Mouse (Mus musculus) left cerebral cortex, postnatal 25 days (tissue): ENCODE measurements around the gene Myef2. TPM values are rescaled to one million over a fixed set of nuclear protein-coding genes. Genes with fewer than 3 reads are reported as not detected.
A peak's percentile ranks its signal among the peaks of the same experiment; 100 is the strongest.
"Not testable (repeated sequence)": the region's sequence is repeated elsewhere in the genome, so short reads cannot be mapped to it uniquely, and the experiment has no call there.

Experiments
- DNase-seq, 2 experiments: peaks; one replicate each; pipeline ENCODE4 v3.0.0; 2022; ENCODE audit warnings: low spot score in 2 of 2, mixed read lengths in 1 of 2
- intact Hi-C: fragments of 180-260 bp; cut with DNase I; formaldehyde crosslinking; loops from one replicate; pipeline ENCODE4 v1.15.1; 2025
- total RNA-seq, 2 experiments: library from RNA; stranded (reverse); gene quantifications; 2 replicates each; pipeline ENCODE4 v1.2.3; 2021

Myef2 gene
- 10 to 100 TPM; 89.4 to 90.8 TPM for total RNA-seq

- intact Hi-C loops: no loop called here
- peak; percentile 76 to 82 for DNase-seq
Observed at GRCm38 (mm10) chr2:125123477-125123852, at the start of gene Myef2. TSS of gene Myef2 (minus strand) at chr2:125123661.

- peak in 1 of 2 experiments; percentile 4 for DNase-seq
- intact Hi-C loops: no loop called here
Observed at GRCm38 (mm10) chr2:125162012-125162470, 38.6 kb upstream of the Myef2 start.

- intact Hi-C loops: no loop called here
- DNase-seq: no peak
Observed at GRCm38 (mm10) chr2:125155504-125155903, 32.0 kb upstream of the Myef2 start.

- no peak for DNase-seq
- intact Hi-C loops: no loop called here
Observed at GRCm38 (mm10) chr2:125154294-125154693, 30.8 kb upstream of the Myef2 start.

DNA sequence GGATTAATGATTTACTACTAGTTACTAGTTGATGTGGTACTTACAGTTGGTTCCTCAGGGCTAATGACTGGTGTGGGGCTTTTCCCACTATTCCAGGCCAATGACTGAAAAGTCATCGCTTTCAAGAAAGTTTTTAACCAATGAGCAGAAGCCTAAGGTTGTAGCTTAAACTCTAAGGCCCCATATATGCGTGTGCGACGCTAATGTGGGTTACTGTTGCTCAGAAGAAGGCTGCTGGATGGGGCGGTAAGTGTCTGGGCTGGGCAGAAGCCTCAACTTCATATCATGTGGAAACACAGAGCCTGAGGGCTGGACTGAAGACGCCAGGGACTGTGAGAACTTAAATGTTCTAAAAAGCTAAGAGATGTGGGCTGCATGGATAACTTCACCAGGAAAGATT lies 28.9 kb upstream of the Myef2 start, which contains the start of gene Slc12a1:
Gene Slc12a1 (plus strand): TSS at position 118 of the 400 bp plus-strand sequence.
- intact Hi-C loops: no loop called here
- no peak for DNase-seq

GRCm38 (mm10) chr2:125142336-125142735 lies 18.9 kb upstream of the Myef2 start:
- no peak for DNase-seq
- intact Hi-C loops: no loop called here

GRCm38 (mm10) chr2:125136846-125137245 lies 13.4 kb upstream of the Myef2 start:
- DNase-seq: no peak
- intact Hi-C loops: no loop called here

DNA sequence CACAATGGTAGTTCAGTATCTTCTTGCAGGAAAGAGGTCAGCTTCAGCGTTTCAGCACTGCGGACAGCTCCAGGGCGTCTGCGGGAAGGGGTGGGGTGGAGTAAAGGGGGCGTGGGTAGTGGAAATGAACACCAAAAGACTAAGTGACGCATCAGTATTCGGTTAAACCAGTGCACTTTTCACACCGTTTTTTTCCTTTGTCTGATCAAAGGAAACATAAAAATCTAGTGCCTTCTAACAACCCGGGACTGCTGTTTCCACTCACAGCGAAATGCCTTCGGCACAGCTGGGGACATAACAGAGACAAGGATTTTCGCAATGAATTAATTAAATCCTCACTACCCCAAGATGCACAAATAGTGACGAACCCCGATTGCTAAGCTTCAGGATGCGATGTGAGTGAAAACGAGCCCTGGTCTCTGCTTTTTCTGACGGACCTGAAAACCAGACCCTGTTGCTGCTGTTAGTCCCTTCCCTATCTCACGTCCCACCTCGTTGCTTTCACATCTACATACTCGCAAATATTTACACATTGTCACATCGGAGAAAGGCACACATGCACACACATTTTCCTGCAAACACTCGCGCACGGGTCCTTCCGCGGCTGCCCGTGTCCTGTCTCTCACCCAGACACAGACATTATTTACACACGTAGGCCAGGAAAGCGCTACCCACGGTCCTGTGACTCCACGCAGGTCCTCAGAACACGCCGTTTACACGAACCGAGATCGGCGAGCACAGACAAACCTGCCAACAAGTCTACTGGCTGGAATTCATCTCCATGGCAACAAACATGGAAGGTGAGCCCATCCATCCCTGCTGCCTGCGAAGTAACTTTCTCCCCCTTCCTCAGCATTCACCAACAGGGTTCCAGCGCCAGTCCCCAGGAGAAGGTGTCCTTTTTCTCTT lies 12.7 kb upstream of the Myef2 start, which contains the start of gene Ctxn2:
Gene Ctxn2 (plus strand): TSS at position 790 of the 909 bp plus-strand sequence.
- peak; percentile 60 to 62 for DNase-seq
- intact Hi-C loops: no loop called here

- intact Hi-C loops: no loop called here
Observed at GRCm38 (mm10) chr2:125134113-125134512, 10.7 kb upstream of the Myef2 start.

DNA sequence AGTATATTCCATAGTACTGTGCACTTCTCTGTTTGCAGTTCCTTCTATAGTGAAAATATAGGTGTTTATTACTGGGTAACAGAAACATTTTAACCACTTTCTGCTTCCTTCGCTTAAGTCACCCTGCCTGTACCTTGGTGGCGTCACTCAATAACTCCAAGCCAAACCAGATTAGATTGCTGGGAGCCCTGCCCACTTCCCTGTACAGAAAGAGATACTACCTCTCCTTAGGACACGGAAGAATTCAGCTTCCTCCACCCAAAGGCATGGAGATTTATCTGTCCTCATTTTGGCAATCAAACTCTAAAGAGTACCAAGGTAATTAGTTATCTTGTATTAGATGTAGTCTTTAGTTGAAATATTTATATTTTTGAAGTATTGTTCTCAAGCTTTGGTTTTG lies 3.3 kb upstream of the Myef2 start:
- DNase-seq: no peak
- intact Hi-C loops: no loop called here

More at GRCm38 (mm10) chr2:125134113-125134512, 10.7 kb upstream of the Myef2 start:
- DNase-seq: no peak

DNA sequence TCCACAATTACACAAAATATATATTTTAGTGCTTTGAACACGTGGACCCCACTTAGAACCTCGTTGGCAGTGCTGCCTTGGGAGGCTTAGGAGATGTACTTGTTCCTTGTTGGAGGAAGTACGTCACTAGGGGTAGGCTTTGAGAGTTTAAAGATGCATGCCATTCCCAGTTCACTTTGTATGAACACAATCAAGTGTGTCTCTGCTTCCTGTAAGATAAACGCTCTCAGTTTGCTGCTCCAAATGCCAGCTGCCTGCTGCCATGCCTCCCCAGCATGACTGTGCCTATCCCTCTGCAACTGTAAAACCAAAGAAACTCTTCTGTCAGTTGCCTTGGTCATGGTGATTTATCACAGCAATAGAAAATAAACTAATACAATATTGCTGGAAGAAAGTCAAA lies 2.4 kb upstream of the Myef2 start:
- DNase-seq: no peak
- intact Hi-C loops: no loop called here

GRCm38 (mm10) chr2:125122624-125123476 lies 611 bp downstream of the Myef2 start:
- intact Hi-C loops: no loop called here

DNA sequence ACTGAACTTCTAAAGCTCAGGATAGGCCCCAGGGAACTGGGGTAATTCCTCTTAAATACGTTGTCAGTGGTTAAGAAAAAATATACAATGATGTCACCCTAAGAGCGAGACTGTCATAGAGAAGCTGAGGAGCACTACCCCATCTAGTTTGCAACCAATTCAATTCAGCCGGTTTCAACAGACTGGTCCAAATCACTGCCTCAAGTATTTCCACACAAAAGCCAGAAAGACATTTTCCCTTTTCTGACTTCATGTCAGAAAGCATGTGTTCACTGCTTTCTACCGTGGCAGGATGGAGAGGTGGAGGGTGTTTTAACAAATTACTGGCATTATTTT lies 1.2 kb downstream of the Myef2 start:
- intact Hi-C loops: no loop called here
- DNase-seq: no peak

More at GRCm38 (mm10) chr2:125122624-125123476, 611 bp downstream of the Myef2 start:
- peak; percentile 58 to 64 for DNase-seq

DNA sequence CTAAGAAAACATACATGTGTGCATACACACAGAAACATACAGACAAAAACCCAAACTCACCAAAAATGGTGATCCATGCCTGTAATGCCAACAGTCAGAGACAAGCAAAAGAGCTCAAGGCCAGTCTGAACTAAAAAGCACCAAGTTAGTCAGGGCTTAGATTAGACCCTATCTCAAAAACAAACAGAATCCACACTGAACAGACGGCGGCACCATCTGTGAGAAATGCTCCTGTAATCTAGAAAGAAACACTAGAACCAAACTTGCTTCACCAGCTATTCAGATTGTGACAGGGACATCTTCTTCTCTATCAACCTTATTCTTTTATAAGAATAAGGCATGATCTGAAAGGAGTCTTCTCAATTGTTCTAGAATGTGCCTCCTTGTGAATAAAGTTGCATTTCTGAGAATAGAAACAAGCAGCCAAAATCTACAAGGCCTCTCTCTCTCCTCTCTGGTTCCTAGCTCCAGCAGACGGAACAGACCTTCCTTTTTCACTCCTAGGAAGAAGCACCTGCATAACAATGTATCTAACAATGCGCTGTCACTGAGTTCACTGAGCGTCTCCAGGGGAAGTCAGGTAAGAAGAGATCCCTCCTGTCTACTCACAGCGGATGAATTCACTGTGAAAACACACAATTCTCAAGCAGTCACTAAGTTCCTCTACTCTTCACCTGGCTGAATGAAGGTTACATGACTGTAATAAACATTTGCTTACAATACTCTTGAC lies 3.9 kb downstream of the Myef2 start:
- peak; percentile 31 to 75 for DNase-seq
- intact Hi-C loops: no loop called here

DNA sequence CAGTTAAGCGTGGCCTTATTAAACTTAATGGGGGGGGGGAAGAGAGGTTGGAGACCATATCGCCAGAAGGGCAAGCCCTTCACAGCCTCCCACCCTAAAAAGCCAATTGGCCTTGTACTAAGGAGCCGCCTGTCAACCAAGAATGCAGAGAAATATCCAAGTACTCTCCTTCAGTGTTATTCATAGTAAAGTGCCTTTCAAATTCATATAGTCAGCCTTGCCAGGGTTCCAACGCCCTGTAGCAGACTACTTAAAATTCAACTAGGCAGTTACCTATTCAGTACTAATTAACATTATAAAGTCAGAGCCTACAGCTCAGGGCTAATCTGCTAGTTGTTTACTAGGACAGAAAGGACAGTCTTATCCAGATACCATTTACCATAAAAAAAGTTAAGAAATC lies 16.9 kb downstream of the Myef2 start:
- DNase-seq, intact Hi-C loops: not testable (repeated sequence)

GRCm38 (mm10) chr2:125104491-125104890 lies 19.0 kb downstream of the Myef2 start:
- DNase-seq, intact Hi-C loops: not testable (repeated sequence)

DNA sequence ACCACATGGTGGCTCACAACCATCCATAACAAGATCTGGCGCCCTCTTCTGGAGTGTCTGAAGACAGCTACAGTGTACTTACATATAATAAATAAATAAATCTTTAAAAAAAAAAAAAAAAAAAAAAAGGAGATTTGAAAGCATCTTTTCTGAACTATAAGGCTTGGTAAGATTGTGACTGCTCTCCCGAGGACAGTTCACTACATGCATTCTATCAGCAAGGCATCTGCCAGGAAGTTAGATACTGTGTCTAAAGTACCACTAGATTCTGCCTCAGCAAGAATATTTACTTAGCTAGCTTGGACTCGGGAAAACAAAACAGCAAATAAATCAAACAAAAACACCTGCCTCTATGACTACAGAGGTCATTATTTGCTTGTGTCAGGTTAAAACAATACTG lies 31.3 kb downstream of the Myef2 start:
- intact Hi-C loops, DNase-seq: not testable (repeated sequence)

DNA sequence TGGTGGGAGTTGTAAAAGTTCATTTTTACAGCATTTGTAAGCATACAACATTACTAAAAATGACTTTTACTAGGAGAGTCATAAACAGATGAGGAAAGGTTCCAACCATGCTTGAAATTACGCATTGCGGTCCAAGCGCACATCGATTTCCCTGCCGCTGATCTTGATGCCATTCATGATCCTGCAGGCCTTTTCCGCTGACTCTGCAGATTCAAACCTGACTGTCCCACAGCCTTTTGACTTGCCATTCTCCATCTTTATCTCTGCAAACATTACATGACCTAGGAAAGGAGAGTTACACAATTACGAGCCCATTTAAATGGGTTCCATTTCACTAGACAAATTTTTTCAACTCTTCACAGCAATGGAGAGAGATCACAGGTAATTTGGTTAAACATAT lies 34.7 kb downstream of the Myef2 start:
- intact Hi-C loops: no loop called here
- no peak for DNase-seq

DNA sequence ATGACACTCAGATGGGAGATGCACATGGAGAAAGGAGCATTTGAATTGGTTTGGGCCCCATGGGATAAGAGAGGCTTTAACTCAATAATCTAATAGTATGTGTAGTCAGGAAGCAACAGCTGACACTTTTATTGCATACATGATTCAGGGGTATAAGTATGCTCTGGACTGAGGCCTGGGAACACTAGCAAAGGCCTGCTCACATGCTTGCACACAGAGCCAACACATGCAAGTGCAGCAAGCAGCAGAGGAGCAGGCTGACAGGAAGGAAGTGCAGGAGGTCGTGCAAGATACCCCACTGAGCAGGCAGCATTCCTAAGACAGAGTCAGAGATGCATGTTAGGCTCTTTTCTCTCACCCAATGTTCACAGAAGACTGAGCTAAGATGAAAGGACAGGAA lies 39.6 kb downstream of the Myef2 start:
- intact Hi-C loops: no loop called here
- DNase-seq: no peak
